Mouse (Mus musculus) forebrain, embryonic 12.5 days (tissue): ENCODE measurements around the gene B3gat3. TPM values are rescaled to one million over a fixed set of nuclear protein-coding genes. Genes with fewer than 3 reads are reported as not detected.
"Not testable (repeated sequence)": the region's sequence is repeated elsewhere in the genome, so short reads cannot be mapped to it uniquely, and the experiment has no call there.

ENCODE experiments used
- ATAC-seq: fragments of 200-750 bp; cut with Nextera tagmentation; 2 replicates; pipeline ENCODE4 v1.8.0; 2017; ENCODE audit warnings: moderate TSS enrichment; ENCODE audit not compliant: low FRiP score
- H3K27ac ChIP-seq: fragments of 300-500 bp; sonication (generic); 2 replicates; pipeline ENCODE4 v1.5.1; 2016; ENCODE audit warnings: mild to moderate bottlenecking
- H3K27me3 ChIP-seq: fragments of 300-500 bp; sonication (generic); 2 replicates; pipeline ENCODE4 v1.6.1; 2016; ENCODE audit warnings: mild to moderate bottlenecking
- H3K36me3 ChIP-seq: fragments of 300-500 bp; sonication (generic); replicated peaks from 2 replicates; pipeline ENCODE4 v1.6.1; 2016; ENCODE audit warnings: mild to moderate bottlenecking
- H3K4me1 ChIP-seq: fragments of 300-500 bp; sonication (generic); 2 replicates; pipeline ENCODE4 v1.6.1; 2016
- H3K4me2 ChIP-seq: fragments of 300-500 bp; sonication (generic); 2 replicates; pipeline ENCODE4 v1.6.1; 2016; ENCODE audit warnings: mild to moderate bottlenecking, moderate library complexity
- H3K4me3 ChIP-seq: fragments of 300-500 bp; sonication (generic); replicated peaks from 2 replicates; pipeline ENCODE4 v1.5.1; 2016; ENCODE audit warnings: mild to moderate bottlenecking
- H3K9ac ChIP-seq: fragments of 300-500 bp; sonication (generic); 2 replicates; pipeline ENCODE4 v1.6.1; 2016; ENCODE audit warnings: mild to moderate bottlenecking
- H3K9me3 ChIP-seq: fragments of 300-500 bp; sonication (generic); 2 replicates; pipeline ENCODE4 v1.6.1; 2016
- WGBS: fragments of 180-500 bp; shearing (Covaris S2); methylation state at CpG from one replicate; pipeline ENCODE4 v1.1.7; 2016; 5-methylcytosine and 5-hydroxymethylcytosine counted together
- polyA plus RNA-seq: library from polyadenylated mRNA; unstranded; fragments of >200 nt; fragmentation: Nextera tagmentation; extraction: Ambion mirVana; gene quantifications from 2 replicates; pipeline ENCODE4 v1.2.1, GENCODE M21; 2016

B3gat3 gene
- polyA plus RNA-seq, 1 experiment from 2014 or later, result 64.8 TPM

DNA sequence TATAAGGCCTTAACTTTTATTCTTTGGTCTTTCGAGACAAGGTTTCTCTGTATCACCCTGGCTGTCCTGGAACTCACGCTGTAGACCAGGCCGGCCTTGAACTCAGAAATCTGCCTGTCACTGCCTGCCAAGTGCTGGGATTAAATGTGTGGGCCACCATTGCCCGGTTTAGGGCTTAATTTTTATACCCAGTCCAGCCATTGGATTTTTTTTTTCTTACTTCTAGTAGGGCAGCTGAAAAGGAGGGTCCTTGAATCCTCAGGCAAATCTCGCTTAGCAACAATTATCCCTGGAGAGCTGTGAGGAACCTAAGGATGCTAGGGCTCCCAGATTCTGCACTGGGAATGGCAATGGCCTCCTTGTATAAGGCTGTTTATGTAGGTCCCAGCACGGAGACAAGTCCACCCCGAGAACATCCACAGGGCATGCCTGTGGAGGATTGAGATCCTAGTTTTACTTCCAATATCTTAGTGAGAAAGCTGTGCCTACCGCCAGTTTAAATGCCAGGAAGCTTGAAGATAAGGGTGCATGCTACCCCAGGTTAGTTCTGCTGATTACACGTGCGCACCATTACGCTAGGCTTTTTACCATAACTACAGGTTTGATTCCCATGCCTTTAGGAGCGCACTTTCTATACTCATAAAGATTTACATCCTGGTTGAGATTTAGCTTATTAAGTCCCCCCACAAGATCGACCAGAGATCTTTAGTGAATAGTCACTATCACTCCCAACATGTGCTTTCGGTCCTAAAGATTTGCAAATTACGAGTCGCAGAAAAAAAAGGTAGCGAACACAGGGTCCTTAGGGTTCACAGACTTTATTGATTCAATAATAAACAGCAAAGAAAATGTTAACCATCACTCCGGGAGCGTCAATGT lies 32.4 kb upstream of the B3gat3 start:
- 16% methylated on average over 19 of the region's 19 CpGs for whole genome bisulfite sequencing
- Histone ChIP-seq H3K4me1 (peaks cover 19% of the 10 kb centered on the region), H3K36me3 (peaks cover 13% of the 10 kb centered on the region), H3K9me3 (no peaks in the 10 kb centered on the region), H3K27ac (peak overlapping the region; percentile 87), H3K27me3 (no peaks in the 10 kb centered on the region), H3K9ac (peak overlapping the region; percentile 78), H3K4me2 (peak overlapping the region; percentile 74), H3K4me3 (peak overlapping the region; percentile 63)
- ATAC-seq, result no peak

- Histone ChIP-seq H3K27ac (peak within 1 kb of the TSS; percentile 87), H3K9ac (peak within 1 kb of the TSS; percentile 78), H3K4me2 (peak within 1 kb of the TSS; percentile 74), H3K4me1 (peaks cover 24% of the 10 kb centered on the region), H3K9me3 (no peaks in the 10 kb centered on the region), H3K27me3 (no peaks in the 10 kb centered on the region), H3K4me3 (peak within 1 kb of the TSS; percentile 63), H3K36me3 (peaks cover 13% of the 10 kb centered on the region)
- ATAC-seq, result peak; percentile 95
- WGBS, result under 1% methylated on average over 58 of the region's 58 CpGs
Observed at GRCm38 (mm10) chr19:8888511-8889385, 31.4 kb upstream of the B3gat3 start, which contains the start of the genes 1810009A15Rik and Gm49416. Gene 1810009A15Rik, plus strand, starts transcription at chr19:8888853. Gene Gm49416, plus strand, starts transcription at chr19:8888926.

DNA sequence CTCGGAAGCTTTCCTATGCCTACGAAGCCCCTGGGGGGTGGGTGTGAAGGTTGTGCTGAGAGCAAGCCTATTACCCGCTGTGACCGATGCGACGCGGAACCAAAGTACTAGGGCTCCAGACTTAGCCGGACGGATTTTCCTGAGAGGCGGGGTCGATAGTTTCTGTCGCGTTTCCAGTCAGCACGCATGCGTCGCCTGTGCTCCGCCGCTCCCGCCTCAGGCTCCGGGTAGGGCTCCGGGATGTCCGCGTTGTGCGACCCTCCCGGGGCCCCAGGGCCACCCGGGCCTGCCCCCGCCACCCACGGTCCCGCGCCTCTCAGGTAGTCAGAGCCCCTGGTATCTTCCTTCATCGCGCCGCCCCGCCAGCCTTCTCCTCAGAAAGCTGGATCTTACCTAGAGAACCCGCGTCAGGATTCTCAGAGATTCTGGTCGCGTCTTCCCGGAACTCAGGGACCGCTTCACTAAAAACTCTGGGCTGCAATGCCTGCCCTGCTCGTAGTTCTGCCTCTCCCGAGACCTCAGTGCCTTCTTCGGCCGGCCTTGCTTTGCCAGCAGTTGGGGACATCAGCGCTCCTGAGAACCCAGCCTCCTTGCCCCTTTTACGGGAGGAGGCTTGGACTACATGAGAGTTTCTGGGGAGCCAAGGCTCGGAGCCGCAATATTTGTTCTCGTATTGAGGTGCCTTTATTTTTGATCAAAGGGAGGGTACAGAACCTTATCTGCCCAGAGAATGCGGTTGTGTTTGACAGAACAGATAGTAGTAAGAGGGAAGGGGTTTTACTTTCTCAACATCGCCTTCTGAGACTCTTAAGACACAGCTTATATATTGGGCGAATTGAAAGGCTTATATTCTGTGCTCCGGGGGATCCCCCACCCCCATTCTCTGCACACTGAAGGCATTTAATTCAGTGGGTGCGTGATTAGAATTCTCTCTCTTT lies 27.1 kb upstream of the B3gat3 start, which contains the start of gene Ints5:
Gene Ints5, plus strand, starts transcription at position 177 of the 938 bp plus-strand sequence.
- peak within 1 kb of the TSS; percentile 72 for H3K4me2 ChIP-seq
- no peaks in the 10 kb centered on the region for H3K9me3 ChIP-seq
- H3K27me3 ChIP-seq, result no peaks in the 10 kb centered on the region
- H3K4me1 ChIP-seq, result peaks cover 38% of the 10 kb centered on the region
- H3K4me3 ChIP-seq, result peak within 1 kb of the TSS; percentile 79
- WGBS, result 2% methylated on average over 54 of the region's 54 CpGs
- peak within 1 kb of the TSS; percentile 82 for H3K27ac ChIP-seq
- ATAC-seq, result peak; percentile 63
- peak within 1 kb of the TSS; percentile 93 for H3K9ac ChIP-seq
- H3K36me3 ChIP-seq, result peaks cover 39% of the 10 kb centered on the region

- H3K36me3 ChIP-seq, result peaks cover 36% of the 10 kb centered on the region
- H3K4me1 ChIP-seq, result peaks cover 40% of the 10 kb centered on the region
- no peak overlapping the region for H3K27ac ChIP-seq
- no peak for ATAC-seq
- no peaks in the 10 kb centered on the region for H3K9me3 ChIP-seq
- no peak overlapping the region for H3K4me2 ChIP-seq
- WGBS, result 89% methylated on average over 9 of the region's 9 CpGs
- no peaks in the 10 kb centered on the region for H3K27me3 ChIP-seq
- no peak overlapping the region for H3K9ac ChIP-seq
- no peak overlapping the region for H3K4me3 ChIP-seq
Observed at GRCm38 (mm10) chr19:8895397-8895960, 24.7 kb upstream of the B3gat3 start.

- 78% methylated on average over 5 of the region's 5 CpGs for WGBS
- Histone ChIP-seq H3K36me3 (peaks cover 35% of the 10 kb centered on the region), H3K9ac (0 out of 2 replicates have a peak overlapping the region, but pooled peaks have one; percentile 7), H3K4me1 (peaks cover 43% of the 10 kb centered on the region)
- not testable (repeated sequence) for H3K27ac ChIP-seq, ATAC-seq, H3K27me3 ChIP-seq, H3K4me2 ChIP-seq, H3K4me3 ChIP-seq, H3K9me3 ChIP-seq
Observed at GRCm38 (mm10) chr19:8896231-8896630, 23.9 kb upstream of the B3gat3 start.

DNA sequence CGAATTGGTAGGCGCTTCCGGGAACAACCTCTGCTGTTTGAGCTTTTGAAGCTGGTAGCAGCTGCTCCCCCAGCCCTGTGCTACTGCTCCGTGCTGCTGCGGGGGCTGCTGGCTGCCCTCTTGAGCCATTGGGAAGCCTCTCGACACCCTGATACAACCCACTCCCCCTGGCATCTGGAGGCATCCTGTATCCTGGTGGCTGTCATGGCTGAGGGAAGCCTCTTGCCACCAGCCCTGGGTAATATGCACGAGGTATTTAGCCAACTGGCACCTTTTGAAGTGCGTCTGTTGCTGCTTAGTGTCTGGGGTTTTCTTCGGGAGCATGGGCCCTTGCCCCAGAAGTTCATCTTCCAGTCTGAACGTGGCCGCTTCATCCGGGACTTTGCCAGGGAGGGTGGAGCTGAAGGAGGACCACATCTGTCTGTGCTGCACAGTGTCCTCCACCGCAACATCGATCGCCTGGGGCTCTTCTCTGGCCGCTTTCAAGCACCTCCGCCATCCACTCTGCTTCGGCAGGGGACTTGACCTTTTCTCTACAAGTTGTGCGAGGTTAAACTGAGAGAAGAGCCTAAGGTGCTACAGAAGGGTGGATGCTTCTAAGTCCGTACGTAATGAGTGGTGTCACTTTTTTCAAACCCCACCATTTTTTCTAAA lies 22.8 kb upstream of the B3gat3 start:
- Histone ChIP-seq H3K9ac (peak overlapping the region; percentile 95), H3K4me1 (peaks cover 43% of the 10 kb centered on the region), H3K4me3 (peak overlapping the region; percentile 94), H3K4me2 (peak overlapping the region; percentile 60), H3K27ac (peak overlapping the region; percentile 89), H3K36me3 (peaks cover 39% of the 10 kb centered on the region)
- WGBS, result 27% methylated on average over 21 of the region's 21 CpGs
- not testable (repeated sequence) for H3K9me3 ChIP-seq, H3K27me3 ChIP-seq
- peak; percentile 33; the same call in 1 of the 2 replicates for ATAC-seq

DNA sequence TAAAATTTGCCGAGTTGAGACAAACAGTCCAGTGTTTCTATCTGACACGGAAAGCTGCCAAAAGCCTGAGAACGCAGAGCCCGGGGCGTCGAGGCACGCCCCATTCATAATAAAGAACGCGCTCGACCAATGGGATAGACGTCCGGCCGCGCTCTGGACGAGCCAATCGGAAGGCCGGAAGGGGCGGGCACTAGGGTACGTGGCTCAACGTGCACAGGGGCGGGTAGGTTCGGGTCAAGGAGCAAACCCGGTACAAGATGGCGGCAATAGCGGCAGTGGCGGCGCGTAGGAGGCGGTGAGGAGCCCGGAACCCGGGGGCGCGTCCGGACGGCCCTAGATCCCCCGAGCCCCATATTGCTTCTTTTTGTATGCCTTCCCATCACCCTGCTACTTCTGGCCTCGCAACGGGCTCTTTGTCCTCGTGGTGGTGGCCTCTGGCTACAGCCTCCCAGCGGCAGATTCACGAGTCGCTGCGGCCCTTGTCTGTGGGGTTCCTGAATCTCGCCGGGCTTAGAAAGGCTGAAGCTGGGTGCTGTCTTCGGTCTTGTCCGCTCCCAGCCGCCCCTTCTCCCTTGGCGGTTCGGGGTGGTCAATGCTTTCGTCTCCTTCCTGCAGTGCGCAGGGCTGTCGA lies 22.2 kb upstream of the B3gat3 start, which contains the start of gene Ganab:
Gene Ganab, plus strand, starts transcription at position 207 of the 631 bp plus-strand sequence.
- Histone ChIP-seq H3K4me3 (peak within 1 kb of the TSS; percentile 94), H3K4me1 (peaks cover 43% of the 10 kb centered on the region), H3K9ac (peak within 1 kb of the TSS; percentile 95), H3K27ac (peak within 1 kb of the TSS; percentile 89), H3K4me2 (peak within 1 kb of the TSS; percentile 73), H3K36me3 (peaks cover 43% of the 10 kb centered on the region), H3K27me3 (no peaks in the 10 kb centered on the region), H3K9me3 (no peaks in the 10 kb centered on the region)
- WGBS, result under 1% methylated on average over 53 of the region's 53 CpGs
- peak; percentile 99 for ATAC-seq

- no peak for ATAC-seq
- Histone ChIP-seq H3K9ac (peak overlapping the region; percentile 95), H3K4me2 (peak overlapping the region; percentile 73), H3K4me1 (peaks cover 40% of the 10 kb centered on the region), H3K27me3 (no peaks in the 10 kb centered on the region), H3K4me3 (peak overlapping the region; percentile 94), H3K9me3 (no peaks in the 10 kb centered on the region), H3K27ac (peak overlapping the region; percentile 89), H3K36me3 (peaks cover 49% of the 10 kb centered on the region)
- WGBS, result 14% methylated on average over 13 of the region's 13 CpGs
Observed at GRCm38 (mm10) chr19:8898576-8898975, 21.6 kb upstream of the B3gat3 start.

DNA sequence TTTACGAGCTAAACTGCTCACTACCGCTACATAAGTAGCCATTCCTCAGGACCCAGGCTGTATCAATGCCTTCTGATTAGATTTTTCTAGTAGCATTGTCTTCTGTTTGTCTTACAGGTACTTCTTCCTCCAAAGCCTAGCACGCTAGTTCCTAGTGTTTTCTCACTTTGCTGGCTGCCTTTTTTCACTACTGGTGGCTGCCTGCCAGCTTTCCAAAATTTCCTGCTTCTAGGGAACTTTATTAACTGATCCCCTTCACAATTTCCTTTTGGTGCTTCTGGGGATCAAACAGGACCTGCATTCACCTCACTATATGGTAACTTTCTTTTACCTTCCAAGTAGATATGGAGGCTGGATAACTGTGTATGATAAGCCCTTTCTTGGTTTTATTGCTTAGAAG lies 21.1 kb upstream of the B3gat3 start:
- H3K27ac ChIP-seq, result no peak overlapping the region
- peak overlapping the region; percentile 94 for H3K4me3 ChIP-seq
- H3K9me3 ChIP-seq, result no peaks in the 10 kb centered on the region
- H3K36me3 ChIP-seq, result peaks cover 53% of the 10 kb centered on the region
- H3K4me1 ChIP-seq, result peaks cover 35% of the 10 kb centered on the region
- H3K4me2 ChIP-seq, result peak overlapping the region; percentile 73
- H3K27me3 ChIP-seq, result no peaks in the 10 kb centered on the region
- peak overlapping the region; percentile 95 for H3K9ac ChIP-seq
- no peak for ATAC-seq
- WGBS, result 72% methylated on average over 3 of the region's 3 CpGs

DNA sequence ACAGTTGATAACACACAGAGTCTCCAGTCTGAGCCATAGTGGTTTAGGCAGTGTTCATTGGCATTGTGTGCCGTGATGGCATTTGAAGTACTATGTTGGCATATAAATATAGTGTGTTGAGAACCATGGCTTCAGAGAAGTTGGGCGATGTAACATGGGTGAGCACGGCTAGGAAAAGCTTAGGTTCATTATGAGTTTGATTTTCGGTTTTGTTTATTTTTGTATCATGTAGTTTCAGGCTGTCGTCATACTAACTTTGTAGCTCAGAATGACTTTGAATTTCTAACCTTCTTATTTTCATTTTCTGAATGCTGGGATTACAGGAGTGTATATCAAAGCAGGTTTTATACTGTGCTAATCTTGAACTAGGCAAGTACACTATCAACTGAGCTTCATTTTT lies 16.8 kb upstream of the B3gat3 start:
- WGBS, result 96% methylated on average over 5 of the region's 5 CpGs
- peaks cover 14% of the 10 kb centered on the region for H3K4me1 ChIP-seq
- H3K4me3 ChIP-seq, result no peak overlapping the region
- H3K4me2 ChIP-seq, result no peak overlapping the region
- H3K36me3 ChIP-seq, result peaks cover 68% of the 10 kb centered on the region
- H3K27ac ChIP-seq, result no peak overlapping the region
- H3K9me3 ChIP-seq, result no peaks in the 10 kb centered on the region
- ATAC-seq, result no peak
- no peaks in the 10 kb centered on the region for H3K27me3 ChIP-seq
- H3K9ac ChIP-seq, result no peak overlapping the region
